Comparison of ENCODE assay signal across 10 mouse cellular contexts in the genomic region with DNA sequence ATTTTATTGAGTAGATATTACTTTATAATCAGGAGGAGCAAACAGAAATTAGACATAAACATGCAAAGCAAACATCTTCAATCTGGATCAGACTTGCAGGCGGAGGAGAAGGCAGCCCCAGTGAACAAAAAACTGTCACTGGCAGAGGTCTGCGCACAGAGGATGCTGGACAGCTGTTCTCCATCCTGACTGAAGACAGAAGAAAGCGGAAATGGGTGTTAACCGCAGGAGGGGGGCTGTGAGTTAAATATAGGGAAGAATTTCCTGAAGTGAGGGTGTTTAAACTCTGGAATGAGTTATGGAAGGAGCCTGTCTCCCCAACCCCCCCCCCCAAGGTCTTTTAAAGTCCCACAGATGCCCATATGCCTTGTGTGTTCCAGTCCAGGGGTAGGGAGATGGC.
A peak's percentile ranks its signal among the peaks of the same experiment; 100 is the strongest.
DNase-seq lines count a peak whose midpoint lies in the region; ATAC-seq and TF ChIP-seq lines count a peak whose summit lies in the region.
"Had no signal": no experiment of that assay in that cellular context is flagged by ENCODE, and none has a peak within 500 bp of the region (broad histone marks: within the 10 kb centered on the region; RNA-seq: fewer than 3 reads in every experiment).

No protein-coding gene starts in this region.

- TF ChIP-seq CTCF in kidney, postnatal 0 days (IDR thresholded peaks at IDR 0.05; ENCODE audit: low read depth): 0 out of 2 replicates have a peak, but pooled peaks have one; percentile 9

- no peak overlapping the region for H3K4me2 ChIP-seq in heart, embryonic 12.5 days
- no peak overlapping the region for H3K4me2 ChIP-seq in heart, embryonic 14.5 days (ENCODE audit: low read length)
- no peak overlapping the region for H3K4me2 ChIP-seq in kidney, postnatal 0 days (ENCODE audit: low read length)

- no peaks in the 10 kb centered on the region for H3K9me3 ChIP-seq in heart, embryonic 12.5 days (replicated peaks)
- H3K9me3 ChIP-seq in heart, embryonic 14.5 days (ENCODE audit: control insufficient read depth, low read length): no peaks in the 10 kb centered on the region
- H3K9me3 ChIP-seq in kidney, postnatal 0 days (replicated peaks; ENCODE audit: low read length): no peaks in the 10 kb centered on the region

- H3K9ac ChIP-seq in heart, embryonic 12.5 days: no peak overlapping the region
- H3K9ac ChIP-seq in heart, embryonic 14.5 days (ENCODE audit: low read length): 0 out of 2 replicates have a peak overlapping the region, but pooled peaks have one; percentile 21
- H3K9ac ChIP-seq in kidney, postnatal 0 days (ENCODE audit: low read depth, low read length): no peak overlapping the region
- H3K9ac ChIP-seq: liver, embryonic 14.5 days had no signal

- H3K4me1 ChIP-seq in heart, embryonic 12.5 days (replicated peaks): peaks cover 58% of the 10 kb centered on the region
- peaks cover 18 to 37% of the 10 kb centered on the region in 2 experiments for H3K4me1 ChIP-seq in heart, embryonic 14.5 days (ENCODE audit: control insufficient read depth in 2 of 2, insufficient read depth in 2 of 2, low read length in 2 of 2)
- H3K4me1 ChIP-seq in kidney, postnatal 0 days (replicated peaks; ENCODE audit: insufficient read depth, low read length): peaks cover 8% of the 10 kb centered on the region; the same call in 1 of the 2 replicates

- no peaks in the 10 kb centered on the region for H3K36me3 ChIP-seq in heart, embryonic 12.5 days
- no peaks in the 10 kb centered on the region for H3K36me3 ChIP-seq in heart, embryonic 14.5 days (ENCODE audit: control insufficient read depth, insufficient read depth, low read length)
- H3K36me3 ChIP-seq in kidney, postnatal 0 days (ENCODE audit: insufficient read depth, low read length): no peaks in the 10 kb centered on the region

- no peak overlapping the region for H3K27ac ChIP-seq in heart, embryonic 12.5 days (ENCODE audit: poor library complexity, severe bottlenecking)
- H3K27ac ChIP-seq in heart, embryonic 14.5 days (replicated peaks in 1 of 2; ENCODE audit: control insufficient read depth in 1 of 2, insufficient read depth in 1 of 2, low read depth in 2 of 2, low read length in 2 of 2): peak overlapping the region in 1 of 2 experiments; percentile 47; a peak in 2 of 4 replicates
- H3K27ac ChIP-seq in kidney, postnatal 0 days: peak overlapping the region; percentile 58
- H3K27ac ChIP-seq: liver, embryonic 14.5 days had no signal

- no peak overlapping the region for H3K4me3 ChIP-seq in heart, embryonic 12.5 days
- H3K4me3 ChIP-seq in heart, embryonic 14.5 days (ENCODE audit: control insufficient read depth in 1 of 2, insufficient read depth in 1 of 2, low read depth in 1 of 2, low read length in 2 of 2): no peak overlapping the region
- H3K4me3 ChIP-seq in kidney, postnatal 0 days (replicated peaks; ENCODE audit: low read depth, low read length): no peak overlapping the region
- H3K4me3 ChIP-seq: erythroblast, embryonic 14.5 days had no signal

- ATAC-seq in heart, embryonic 12.5 days (ENCODE audit: insufficient number of reproducible peaks, low FRiP score): no peak
- ATAC-seq in heart, embryonic 14.5 days (ENCODE audit: insufficient number of reproducible peaks, insufficient read depth, low FRiP score, low read depth): no peak
- ATAC-seq in kidney, postnatal 0 days (replicated peaks; ENCODE audit: low FRiP score, low read depth): peak; percentile 60; the same call in 1 of the 2 replicates

- 36% methylated on average over 4 of the region's 4 CpGs for WGBS in heart, embryonic 12.5 days
- WGBS in heart, embryonic 14.5 days: 54% methylated on average over 4 of the region's 4 CpGs
- 35% methylated on average over 4 of the region's 4 CpGs for WGBS in kidney, postnatal 0 days

- peak; percentile 96 for DNase-seq in heart, adult 11 months
- peak; percentile 93 for DNase-seq in kidney, postnatal 0 days (ENCODE audit: low spot score)
- peak; percentile 58 to 80 for DNase-seq in lung, postnatal 4 days
- DNase-seq in embryo, embryonic 10 days (ENCODE audit: low spot score): no peak
- DNase-seq in gastrocnemius, postnatal 10 days: no peak
- DNase-seq in cerebellum, adult 11 months: no peak

- H3K27me3 ChIP-seq in heart, embryonic 12.5 days (replicated peaks): no peaks in the 10 kb centered on the region
- H3K27me3 ChIP-seq in heart, embryonic 14.5 days (ENCODE audit: control insufficient read depth, insufficient read depth, low read length): no peaks in the 10 kb centered on the region
- no peaks in the 10 kb centered on the region for H3K27me3 ChIP-seq in kidney, postnatal 0 days (ENCODE audit: insufficient read depth, low read length)

Comparison
In these comparisons a context has a peak if more than half of its experiments do, and no peak if none do; other contexts are left out.
1. DNase-seq: peak in heart, adult 11 months (single experiment), kidney, postnatal 0 days (single experiment) and lung, postnatal 4 days (2 of 2); none in embryo, embryonic 10 days (single experiment), gastrocnemius, postnatal 10 days (single experiment) and cerebellum, adult 11 months (single experiment).